Mouse (Mus musculus): ENCODE results near the gene Ganc.

DNA sequence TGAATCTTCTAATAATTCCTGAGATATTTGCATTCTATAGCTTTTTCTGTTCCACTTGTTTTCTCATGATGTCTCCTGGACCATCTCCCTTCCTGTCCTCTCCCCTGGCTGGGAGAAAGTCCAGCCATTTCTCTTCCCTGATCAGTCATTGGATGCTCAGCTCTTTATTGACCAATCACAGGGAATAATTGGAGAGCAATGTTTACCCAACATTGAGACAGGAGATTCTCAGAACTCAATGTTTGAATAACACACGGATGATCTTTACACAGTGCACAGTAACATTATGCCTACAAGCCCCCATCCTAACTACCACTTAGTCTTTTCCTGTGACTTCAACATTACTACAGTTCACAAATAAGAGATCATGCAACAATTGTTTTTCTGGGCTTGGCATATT lies 43.3 kb upstream of the Ganc start:
- TF ChIP-seq POLR2A (IDR thresholded peaks at IDR 0.05; ENCODE audit: borderline replicate concordance, extremely low read depth, insufficient read depth, insufficient read length, poor library complexity, severe bottlenecking) (no peak), CTCF (IDR thresholded peaks at IDR 0.05; ENCODE audit: borderline replicate concordance, extremely low read depth, insufficient read depth, insufficient read length) (no peak)
